Mouse (Mus musculus): ENCODE measurements around the gene Sub1. TPM values are rescaled to one million over a fixed set of nuclear protein-coding genes. Genes with fewer than 3 reads are reported as not detected.

Gene Sub1
- total and polyA plus RNA-seq, 2 experiments from 2014 or later = 187 to 618 TPM

GRCm38 (mm10) chr15:12036675-12037074 lies 39.9 kb upstream of the Sub1 start:
- Histone ChIP-seq H3K27ac (ENCODE audit: low read depth, low read length) (no peak overlapping the region), H3K9me3 (ENCODE audit: low read length) (no peaks in the 10 kb centered on the region), H3K36me3 (ENCODE audit: insufficient read depth) (no peaks in the 10 kb centered on the region), H3K27me3 (ENCODE audit: insufficient read depth, low read length) (no peaks in the 10 kb centered on the region), H3K4me3 (ENCODE audit: low read depth, low read length) (no peak overlapping the region), H3K9ac (no peak overlapping the region), H3K4me1 (ENCODE audit: insufficient read depth) (peaks cover 10% of the 10 kb centered on the region; the same call in 1 of the 2 replicates), H3K4me2 (ENCODE audit: low read depth) (no peak overlapping the region)
- TF ChIP-seq CTCF (IDR thresholded peaks at IDR 0.05; ENCODE audit: low read depth) = no peak
- 82% methylated on average over 5 of the region's 5 CpGs for WGBS
- ATAC-seq (no peak), DNase-seq (no peak)

GRCm38 (mm10) chr15:12034317-12034716 lies 37.5 kb upstream of the Sub1 start:
- ATAC-seq (no peak), DNase-seq (no peak)
- TF ChIP-seq CTCF (IDR thresholded peaks at IDR 0.05; ENCODE audit: low read depth) = no peak
- no peak overlapping the region for H3K4me3 ChIP-seq (ENCODE audit: low read depth, low read length)
- peaks cover 4% of the 10 kb centered on the region; the same call in 1 of the 2 replicates for H3K4me1 ChIP-seq (ENCODE audit: insufficient read depth)
- no peaks in the 10 kb centered on the region for H3K27me3 ChIP-seq (ENCODE audit: insufficient read depth, low read length)
- no peak overlapping the region for H3K4me2 ChIP-seq (ENCODE audit: low read depth)
- 87% methylated on average over 4 of the region's 4 CpGs for WGBS
- H3K9me3 ChIP-seq (ENCODE audit: low read length) = no peaks in the 10 kb centered on the region
- H3K27ac ChIP-seq (ENCODE audit: low read depth, low read length) = no peak overlapping the region
- H3K36me3 ChIP-seq (ENCODE audit: insufficient read depth) = no peaks in the 10 kb centered on the region
- no peak overlapping the region for H3K9ac ChIP-seq

GRCm38 (mm10) chr15:12033155-12033554 lies 36.4 kb upstream of the Sub1 start:
- no peak for DNase-seq
- Histone ChIP-seq H3K27me3 (ENCODE audit: insufficient read depth, low read length) (no peaks in the 10 kb centered on the region), H3K4me3 (ENCODE audit: low read depth, low read length) (no peak overlapping the region), H3K36me3 (ENCODE audit: insufficient read depth) (no peaks in the 10 kb centered on the region), H3K27ac (ENCODE audit: low read depth, low read length) (no peak overlapping the region), H3K9me3 (ENCODE audit: low read length) (no peaks in the 10 kb centered on the region), H3K4me1 (ENCODE audit: insufficient read depth) (no peaks in the 10 kb centered on the region), H3K9ac (no peak overlapping the region), H3K4me2 (ENCODE audit: low read depth) (no peak overlapping the region)
- ATAC-seq = no peak
- no peak for TF ChIP-seq CTCF (IDR thresholded peaks at IDR 0.05; ENCODE audit: low read depth)

GRCm38 (mm10) chr15:12032512-12032911 lies 35.7 kb upstream of the Sub1 start:
- Histone ChIP-seq H3K9me3 (ENCODE audit: low read length) (no peaks in the 10 kb centered on the region), H3K27me3 (ENCODE audit: insufficient read depth, low read length) (no peaks in the 10 kb centered on the region), H3K4me3 (ENCODE audit: low read depth, low read length) (no peak overlapping the region), H3K9ac (no peak overlapping the region), H3K4me1 (ENCODE audit: insufficient read depth) (no peaks in the 10 kb centered on the region), H3K4me2 (ENCODE audit: low read depth) (no peak overlapping the region), H3K27ac (ENCODE audit: low read depth, low read length) (no peak overlapping the region), H3K36me3 (ENCODE audit: insufficient read depth) (no peaks in the 10 kb centered on the region)
- TF ChIP-seq CTCF (IDR thresholded peaks at IDR 0.05; ENCODE audit: low read depth) = no peak
- WGBS = 61% methylated on average over 3 of the region's 3 CpGs
- ATAC-seq (no peak), DNase-seq (no peak)

- no peak overlapping the region for H3K4me2 ChIP-seq (ENCODE audit: low read depth)
- H3K27ac ChIP-seq (ENCODE audit: low read depth, low read length) = no peak overlapping the region
- H3K4me1 ChIP-seq (ENCODE audit: insufficient read depth) = no peaks in the 10 kb centered on the region
- H3K9me3 ChIP-seq (ENCODE audit: low read length) = no peaks in the 10 kb centered on the region
- no peak overlapping the region for H3K9ac ChIP-seq
- H3K27me3 ChIP-seq (ENCODE audit: insufficient read depth, low read length) = no peaks in the 10 kb centered on the region
- DNase-seq = no peak
- ATAC-seq = no peak
- H3K36me3 ChIP-seq (ENCODE audit: insufficient read depth) = no peaks in the 10 kb centered on the region
- no peak overlapping the region for H3K4me3 ChIP-seq (ENCODE audit: low read depth, low read length)
- WGBS = 88% methylated on average over 8 of the region's 8 CpGs
- TF ChIP-seq CTCF (IDR thresholded peaks at IDR 0.05; ENCODE audit: low read depth) = no peak
Observed at GRCm38 (mm10) chr15:12031861-12032260, 35.1 kb upstream of the Sub1 start.

- WGBS = 83% methylated on average over 4 of the region's 4 CpGs
- DNase-seq (no peak), ATAC-seq (no peak)
- no peak overlapping the region for H3K4me2 ChIP-seq (ENCODE audit: low read depth)
- H3K36me3 ChIP-seq (ENCODE audit: insufficient read depth) = no peaks in the 10 kb centered on the region
- no peaks in the 10 kb centered on the region for H3K4me1 ChIP-seq (ENCODE audit: insufficient read depth)
- TF ChIP-seq CTCF (IDR thresholded peaks at IDR 0.05; ENCODE audit: low read depth) = no peak
- H3K27me3 ChIP-seq (ENCODE audit: insufficient read depth, low read length) = no peaks in the 10 kb centered on the region
- no peak overlapping the region for H3K9ac ChIP-seq
- H3K27ac ChIP-seq (ENCODE audit: low read depth, low read length) = no peak overlapping the region
- no peaks in the 10 kb centered on the region for H3K9me3 ChIP-seq (ENCODE audit: low read length)
- H3K4me3 ChIP-seq (ENCODE audit: low read depth, low read length) = no peak overlapping the region
Observed at GRCm38 (mm10) chr15:12030221-12030620, 33.4 kb upstream of the Sub1 start.

- no peak for ATAC-seq
- H3K9me3 ChIP-seq (ENCODE audit: low read length) = no peaks in the 10 kb centered on the region
- no peak overlapping the region for H3K4me2 ChIP-seq (ENCODE audit: low read depth)
- 79% methylated on average over 3 of the region's 3 CpGs for WGBS
- DNase-seq = no peak
- no peak overlapping the region for H3K9ac ChIP-seq
- no peaks in the 10 kb centered on the region for H3K27me3 ChIP-seq (ENCODE audit: insufficient read depth, low read length)
- H3K36me3 ChIP-seq (ENCODE audit: insufficient read depth) = no peaks in the 10 kb centered on the region
- no peaks in the 10 kb centered on the region; the same call in 1 of the 2 replicates for H3K4me1 ChIP-seq (ENCODE audit: insufficient read depth)
- H3K27ac ChIP-seq (ENCODE audit: low read depth, low read length) = no peak overlapping the region
- H3K4me3 ChIP-seq (ENCODE audit: low read depth, low read length) = no peak overlapping the region
- no peak for TF ChIP-seq CTCF (IDR thresholded peaks at IDR 0.05; ENCODE audit: low read depth)
Observed at GRCm38 (mm10) chr15:12027807-12028206, 31.0 kb upstream of the Sub1 start.

Measured in forebrain, postnatal 0 days (tissue).